Mouse (Mus musculus) brain, embryonic 14.5 days (tissue): ENCODE measurements around the gene Rasgef1b.

Experiments used
- CTCF ChIP-seq: fragments of 200-500 bp; IDR thresholded peaks from 2 replicates; pipeline ENCODE4 v1.5.1; 2012; ENCODE audit warnings: inconsistent platforms, mild to moderate bottlenecking, moderate library complexity, borderline replicate concordance; ENCODE audit not compliant: insufficient read depth, insufficient read length; ENCODE audit errors: extremely low read depth
- POLR2A ChIP-seq: fragments of 200-500 bp; IDR thresholded peaks from 2 replicates; pipeline ENCODE4 v1.6.1; 2012; ENCODE audit warnings: mild to moderate bottlenecking, inconsistent platforms, borderline replicate concordance; ENCODE audit not compliant: poor library complexity, insufficient read depth, insufficient read length, severe bottlenecking; ENCODE audit errors: extremely low read depth

GRCm38 (mm10) chr5:99689909-99690308 is 39.0 kb downstream of the Rasgef1b start:
- TF ChIP-seq CTCF (no peak), POLR2A (no peak)
